Mouse (Mus musculus) MEL-GATA-1-ER (cell line): ENCODE measurements around the gene Stub1.

Experiments used
- DNase-seq: peaks from one replicate; pipeline ENCODE4 v3.0.0-alpha.2; 2012; ENCODE audit warnings: low read depth; ENCODE audit errors: extremely low read depth

Gene Stub1

GRCm38 (mm10) chr17:25868601-25869191 lies 35.5 kb upstream of the Stub1 start, which contains the start of gene Mcrip2:
Gene Mcrip2 (minus strand): TSS chr17:25868764.
- DNase-seq = peak; percentile 63

- DNase-seq = no peak
Observed at GRCm38 (mm10) chr17:25867836-25868600, 34.8 kb upstream of the Stub1 start.

- DNase-seq = no peak
Observed at GRCm38 (mm10) chr17:25867509-25867835, 34.3 kb upstream of the Stub1 start.

GRCm38 (mm10) chr17:25866172-25866571 lies 33.0 kb upstream of the Stub1 start:
- DNase-seq = no peak

GRCm38 (mm10) chr17:25865288-25865687 lies 32.1 kb upstream of the Stub1 start:
- DNase-seq = no peak

GRCm38 (mm10) chr17:25864311-25864710 lies 31.1 kb upstream of the Stub1 start:
- DNase-seq = no peak

GRCm38 (mm10) chr17:25863681-25864080 lies 30.5 kb upstream of the Stub1 start:
- DNase-seq = no peak

- DNase-seq = no peak
Observed at GRCm38 (mm10) chr17:25861704-25862612, 28.8 kb upstream of the Stub1 start.

- peak; percentile 85 for DNase-seq
Observed at GRCm38 (mm10) chr17:25860832-25861703, 27.9 kb upstream of the Stub1 start, which contains the start of gene Wdr90. Gene Wdr90 (minus strand): TSS chr17:25861501.

- DNase-seq = no peak
Observed at GRCm38 (mm10) chr17:25860229-25860628, 27.0 kb upstream of the Stub1 start.

- peak; percentile 83 for DNase-seq
Observed at GRCm38 (mm10) chr17:25844396-25844901, 11.2 kb upstream of the Stub1 start, which contains the start of gene Rhot2. Gene Rhot2 (minus strand): TSS chr17:25844851.

- DNase-seq = no peak
Observed at GRCm38 (mm10) chr17:25843636-25844395, 10.6 kb upstream of the Stub1 start.

GRCm38 (mm10) chr17:25843122-25843521 lies 9.9 kb upstream of the Stub1 start:
- no peak for DNase-seq

GRCm38 (mm10) chr17:25842509-25842908 lies 9.3 kb upstream of the Stub1 start:
- no peak for DNase-seq

- no peak for DNase-seq
Observed at GRCm38 (mm10) chr17:25841117-25841880, 8.1 kb upstream of the Stub1 start, which contains the start of gene Gm20683. Gene Gm20683 (minus strand): TSS chr17:25841763.

- DNase-seq = no peak
Observed at GRCm38 (mm10) chr17:25840519-25840918, 7.3 kb upstream of the Stub1 start.

GRCm38 (mm10) chr17:25839455-25840235 lies 6.4 kb upstream of the Stub1 start:
- DNase-seq = no peak

GRCm38 (mm10) chr17:25838904-25839303 lies 5.7 kb upstream of the Stub1 start:
- no peak for DNase-seq
